Mouse (Mus musculus) heart, embryonic 16.5 days (tissue): ENCODE measurements at regions not wholly inside any gene's neighbourhood (a gene's known extent, or its start where the extent isn't known, plus 50 kb on each side); places are given as distances from the start of the nearest gene placed in this dataset.
A peak's percentile ranks its signal among the peaks of the same experiment; 100 is the strongest.

Experiments
- ATAC-seq: fragments of 200-750 bp; cut with Nextera tagmentation; replicated peaks from 2 replicates; pipeline ENCODE4 v1.8.0; 2017; ENCODE audit warnings: moderate number of reproducible peaks; ENCODE audit not compliant: insufficient read depth, low FRiP score; ENCODE audit errors: extremely low read depth
- H3K27ac ChIP-seq: fragments of 300-500 bp; sonication (generic); 2 replicates; pipeline ENCODE4 v1.5.1; 2014; ENCODE audit warnings: mild to moderate bottlenecking, low read length, control low read depth, moderate library complexity
- H3K27me3 ChIP-seq: fragments of 300-500 bp; sonication (generic); 2 replicates; pipeline ENCODE4 v1.6.1; 2014; ENCODE audit warnings: low read length, mixed read lengths; ENCODE audit not compliant: control insufficient read depth, insufficient read depth
- H3K36me3 ChIP-seq: fragments of 300-500 bp; sonication (generic); 2 replicates; pipeline ENCODE4 v1.6.1; 2014; ENCODE audit not compliant: control insufficient read depth, insufficient read depth
- H3K4me1 ChIP-seq: fragments of 300-500 bp; sonication (generic); 2 replicates; pipeline ENCODE4 v1.6.1; 2014; ENCODE audit warnings: low read length, mixed read lengths; ENCODE audit not compliant: control insufficient read depth, insufficient read depth
- H3K4me2 ChIP-seq: fragments of 300-500 bp; sonication (generic); 2 replicates; pipeline ENCODE4 v1.6.1; 2014; ENCODE audit warnings: low read depth, mild to moderate bottlenecking, control low read depth, low read length
- H3K4me3 ChIP-seq: fragments of 300-500 bp; sonication (generic); 2 replicates; pipeline ENCODE4 v1.5.1; 2014; ENCODE audit warnings: mild to moderate bottlenecking, control low read depth, low read length
- H3K9ac ChIP-seq: fragments of 300-500 bp; sonication (generic); 2 replicates; pipeline ENCODE4 v1.6.1; 2014; ENCODE audit warnings: low read length, control low read depth
- H3K9me3 ChIP-seq: fragments of 300-500 bp; sonication (generic); replicated peaks from 2 replicates; pipeline ENCODE4 v1.6.1; 2016; ENCODE audit warnings: low read length; ENCODE audit not compliant: control insufficient read depth
- WGBS: fragments of 180-500 bp; shearing (Covaris S2); extraction: QIAGEN DNeasy Blood & Tissue Kit; methylation state at CpG from one replicate; pipeline ENCODE4 v1.1.7; 2014; 5-methylcytosine and 5-hydroxymethylcytosine counted together

DNA sequence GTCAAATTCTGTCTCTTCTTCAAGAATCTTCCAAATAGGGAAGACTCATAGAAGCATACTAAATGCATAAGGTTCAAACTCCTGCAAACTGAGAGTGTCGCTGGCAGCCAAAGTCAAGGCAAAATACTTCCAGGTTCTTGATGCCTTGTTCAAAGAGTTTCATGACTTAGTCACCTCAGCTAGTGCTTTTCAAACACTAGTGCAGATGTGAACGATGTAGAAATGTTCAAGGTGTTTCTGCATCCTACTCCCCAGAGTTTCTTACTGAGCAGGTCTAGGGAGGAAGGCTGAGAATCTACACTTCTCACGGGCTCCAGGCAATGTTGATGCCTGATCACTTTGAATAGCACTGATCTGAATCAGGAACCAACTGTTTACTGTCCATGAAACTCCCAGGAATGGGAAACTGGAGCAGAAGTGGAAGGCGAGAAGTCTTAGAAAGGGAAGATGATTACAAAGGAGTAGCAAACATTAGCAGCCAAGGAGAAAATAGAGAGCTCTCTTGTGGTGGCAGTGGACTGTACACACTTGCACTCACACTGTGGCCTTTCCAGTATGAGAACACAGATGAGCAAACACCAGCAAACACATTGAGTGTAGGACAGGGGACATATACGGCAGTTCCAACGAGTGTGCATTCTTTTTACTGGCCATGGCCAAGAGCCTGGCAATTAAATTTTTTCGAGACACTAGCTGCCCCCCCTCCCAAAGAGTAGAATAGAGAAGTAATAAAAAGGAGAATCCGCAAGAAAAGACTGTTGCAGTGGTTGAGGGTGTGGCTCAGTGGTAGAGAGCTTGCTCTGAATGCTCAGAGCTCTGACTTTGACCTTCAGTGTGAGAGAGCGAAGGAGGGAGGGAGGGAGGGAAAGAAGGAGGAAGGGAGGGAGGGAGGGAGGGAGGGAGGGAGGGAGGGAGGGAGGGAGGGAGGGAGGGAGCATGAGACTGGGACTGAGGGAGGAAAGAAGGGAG, 247.4 kb upstream of the Fn1 start:
- no peak for ATAC-seq
- Histone ChIP-seq H3K27me3 (no peaks in the 10 kb centered on the region), H3K36me3 (no peaks in the 10 kb centered on the region), H3K4me2 (no peak overlapping the region), H3K9me3 (no peaks in the 10 kb centered on the region), H3K4me1 (peaks cover 13% of the 10 kb centered on the region), H3K27ac (no peak overlapping the region), H3K9ac (no peak overlapping the region), H3K4me3 (no peak overlapping the region)
- 81% methylated on average over 8 of the region's 9 CpGs for WGBS

DNA sequence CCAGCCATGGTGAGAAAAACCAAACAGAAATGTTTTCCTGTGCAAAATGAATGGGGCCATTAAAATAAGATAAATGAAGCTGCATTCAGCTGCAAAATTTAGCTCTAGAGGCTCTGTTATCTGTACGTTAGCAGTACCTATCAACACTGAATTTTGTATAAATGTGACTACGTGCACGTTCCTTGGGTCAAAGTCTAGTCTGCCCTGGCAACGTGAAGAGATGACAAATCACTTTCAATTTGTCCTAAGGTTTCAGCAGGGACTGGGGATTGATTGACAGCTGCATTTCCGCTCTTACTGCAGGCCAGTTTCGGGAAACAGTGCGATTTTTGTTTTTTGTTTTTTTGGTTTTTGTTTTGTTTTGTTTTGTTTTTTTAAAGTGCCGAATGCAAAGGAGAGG, 246.1 kb upstream of the Fn1 start:
- no peak for ATAC-seq
- no peaks in the 10 kb centered on the region for H3K36me3 ChIP-seq
- 60% methylated on average over 8 of the region's 8 CpGs for WGBS

DNA sequence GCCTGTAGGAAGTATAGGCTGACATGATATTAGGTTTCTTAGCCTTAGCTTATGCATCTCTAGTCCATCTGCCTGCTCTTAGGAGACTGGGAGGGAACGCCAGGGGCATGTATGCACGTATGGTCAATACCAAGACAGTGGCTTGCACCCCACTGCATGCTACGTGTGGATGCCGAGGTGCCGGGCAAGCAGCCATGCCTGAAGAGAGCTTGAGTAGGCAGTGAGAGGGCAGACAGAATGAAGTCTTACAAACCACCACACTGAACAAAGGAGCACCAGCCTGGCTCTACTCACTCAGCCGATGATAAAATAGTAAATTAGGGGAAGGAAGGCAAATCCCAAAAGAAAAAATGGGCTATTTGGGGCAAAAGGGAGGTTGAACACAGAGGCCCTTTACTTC, 245.2 kb upstream of the Fn1 start:
- Histone ChIP-seq H3K9me3 (no peaks in the 10 kb centered on the region), H3K4me2 (no peak overlapping the region), H3K9ac (no peak overlapping the region), H3K4me1 (peaks cover 18% of the 10 kb centered on the region), H3K4me3 (no peak overlapping the region), H3K36me3 (no peaks in the 10 kb centered on the region), H3K27ac (no peak overlapping the region), H3K27me3 (no peaks in the 10 kb centered on the region)
- WGBS: 69% methylated on average over 6 of the region's 6 CpGs
- ATAC-seq: no peak

More for the DNA sequence above, 246.1 kb upstream of the Fn1 start:
- H3K27ac ChIP-seq: no peak overlapping the region
- no peaks in the 10 kb centered on the region for H3K27me3 ChIP-seq
- no peaks in the 10 kb centered on the region for H3K9me3 ChIP-seq
- peaks cover 13% of the 10 kb centered on the region for H3K4me1 ChIP-seq
- H3K4me3 ChIP-seq: no peak overlapping the region
- H3K9ac ChIP-seq: no peak overlapping the region
- H3K4me2 ChIP-seq: no peak overlapping the region

DNA sequence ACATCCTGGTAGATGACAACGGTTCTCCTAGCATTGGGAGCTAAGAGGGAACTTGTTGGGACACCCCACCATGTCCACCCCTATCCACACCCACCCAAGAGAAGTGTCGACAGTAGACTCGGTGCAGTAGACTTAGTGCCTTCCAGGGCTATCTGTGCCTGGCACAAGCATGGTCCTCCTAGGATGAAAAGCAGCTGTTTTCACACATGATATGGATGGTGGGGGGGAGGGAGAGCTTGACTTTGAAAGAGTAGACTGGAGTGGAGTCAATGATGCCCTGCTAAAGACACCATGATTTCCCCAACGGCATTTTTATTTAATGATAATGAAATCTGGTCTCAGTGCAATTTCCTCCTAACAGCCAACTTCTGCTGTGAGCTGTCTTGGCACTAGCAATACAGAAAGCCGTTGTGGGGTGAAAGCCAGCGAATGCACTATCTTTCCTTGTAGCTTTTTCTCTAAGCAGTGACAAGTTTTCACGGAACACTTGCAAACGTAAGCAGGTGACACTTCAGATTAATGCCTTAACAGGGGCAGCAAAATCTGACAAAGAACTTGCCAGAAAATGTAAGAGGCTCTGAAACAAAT, 244.6 kb upstream of the Fn1 start:
- Histone ChIP-seq H3K4me1 (peaks cover 18% of the 10 kb centered on the region), H3K36me3 (no peaks in the 10 kb centered on the region), H3K9me3 (no peaks in the 10 kb centered on the region), H3K27me3 (no peaks in the 10 kb centered on the region), H3K4me2 (no peak overlapping the region), H3K27ac (no peak overlapping the region; the same call in 1 of the 2 replicates), H3K9ac (no peak overlapping the region), H3K4me3 (no peak overlapping the region)
- ATAC-seq: peak; percentile 25; the same call in 1 of the 2 replicates
- 32% methylated on average over 8 of the region's 8 CpGs for WGBS

DNA sequence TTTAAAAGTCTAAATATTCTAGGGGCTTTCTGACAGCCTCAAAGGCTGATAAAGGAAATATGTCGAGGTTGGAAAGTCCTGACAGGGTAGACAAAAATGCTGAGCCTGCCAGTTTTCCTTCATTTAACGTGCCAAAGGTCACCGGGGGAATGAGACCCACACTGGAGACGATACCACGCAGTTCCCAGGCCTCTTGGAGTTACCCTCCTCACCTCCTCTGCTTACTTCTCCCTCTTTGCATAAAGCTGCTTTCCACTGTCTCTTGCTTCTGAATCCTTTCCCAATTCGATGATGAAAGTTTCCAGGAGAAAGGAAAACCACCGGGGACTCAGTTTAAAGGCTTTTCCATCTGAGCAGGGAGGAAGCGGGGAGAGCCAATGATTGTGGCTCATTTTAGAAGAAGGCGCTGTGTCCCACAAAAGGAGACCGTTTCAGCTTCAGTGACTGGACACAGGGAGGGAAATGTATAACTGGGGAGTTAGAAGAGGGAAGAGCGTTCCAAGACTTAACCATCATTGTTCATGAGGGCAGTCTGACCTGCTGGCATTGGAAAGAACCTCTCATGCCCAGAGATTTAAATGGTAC, 243.2 kb upstream of the Fn1 start:
- H3K27ac ChIP-seq: 0 out of 2 replicates have a peak overlapping the region, but pooled peaks have one; percentile 16
- H3K9ac ChIP-seq: no peak overlapping the region
- no peak overlapping the region for H3K4me3 ChIP-seq
- no peaks in the 10 kb centered on the region for H3K27me3 ChIP-seq
- H3K36me3 ChIP-seq: no peaks in the 10 kb centered on the region
- no peak overlapping the region for H3K4me2 ChIP-seq
- ATAC-seq: no peak
- 64% methylated on average over 11 of the region's 11 CpGs for WGBS
- H3K4me1 ChIP-seq: peaks cover 18% of the 10 kb centered on the region
- no peaks in the 10 kb centered on the region for H3K9me3 ChIP-seq

DNA sequence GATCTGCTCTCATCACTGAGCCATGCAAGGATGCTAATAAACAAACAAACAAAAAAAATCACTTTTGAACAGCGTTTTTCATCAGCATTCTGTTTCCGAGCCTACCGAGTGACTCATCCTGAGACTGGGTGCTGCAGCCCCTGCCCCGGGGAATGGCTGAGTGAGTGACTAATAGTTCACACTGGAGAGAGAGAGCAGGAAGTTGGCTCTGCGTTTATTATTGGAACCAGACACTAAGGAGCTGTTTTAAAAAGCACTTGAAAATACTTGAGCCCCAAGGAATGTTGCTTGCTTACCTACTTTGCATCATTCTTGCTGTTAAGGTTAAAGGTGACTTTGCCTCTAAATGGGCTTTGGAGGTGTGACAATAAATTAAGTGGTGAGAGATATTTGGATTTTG, 240.6 kb upstream of the Fn1 start:
- Histone ChIP-seq H3K27me3 (no peaks in the 10 kb centered on the region), H3K4me3 (no peak overlapping the region), H3K4me2 (peak overlapping the region; percentile 35), H3K27ac (no peak overlapping the region), H3K9ac (no peak overlapping the region), H3K9me3 (no peaks in the 10 kb centered on the region), H3K4me1 (peaks cover 18% of the 10 kb centered on the region), H3K36me3 (no peaks in the 10 kb centered on the region)
- no peak for ATAC-seq
- 10% methylated on average over 5 of the region's 5 CpGs for WGBS

DNA sequence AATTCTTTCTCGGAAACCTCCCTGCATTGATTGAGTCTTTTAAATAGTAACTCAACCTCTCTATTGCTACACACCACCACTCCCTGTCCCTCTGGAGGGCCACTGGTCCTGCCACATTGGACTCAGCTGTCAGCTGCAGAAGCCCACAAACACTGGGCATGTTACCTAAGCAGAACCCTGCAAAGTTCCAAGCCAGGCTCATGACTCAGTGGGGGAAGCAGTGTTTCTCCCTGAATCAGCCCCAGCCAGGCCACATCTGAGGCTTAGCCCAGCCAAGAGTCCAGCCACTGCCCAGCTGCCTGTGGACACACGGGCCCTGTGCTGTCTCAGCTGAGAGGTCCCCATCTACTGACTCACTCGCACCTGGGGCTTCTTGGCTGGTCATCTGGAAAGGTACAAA, 234.8 kb upstream of the Fn1 start:
- Histone ChIP-seq H3K27ac (no peak overlapping the region), H3K4me3 (no peak overlapping the region), H3K4me2 (no peak overlapping the region), H3K36me3 (no peaks in the 10 kb centered on the region), H3K9ac (no peak overlapping the region), H3K4me1 (no peaks in the 10 kb centered on the region), H3K27me3 (no peaks in the 10 kb centered on the region), H3K9me3 (no peaks in the 10 kb centered on the region)
- ATAC-seq: no peak
- WGBS: 90% methylated on average over 3 of the region's 3 CpGs

DNA sequence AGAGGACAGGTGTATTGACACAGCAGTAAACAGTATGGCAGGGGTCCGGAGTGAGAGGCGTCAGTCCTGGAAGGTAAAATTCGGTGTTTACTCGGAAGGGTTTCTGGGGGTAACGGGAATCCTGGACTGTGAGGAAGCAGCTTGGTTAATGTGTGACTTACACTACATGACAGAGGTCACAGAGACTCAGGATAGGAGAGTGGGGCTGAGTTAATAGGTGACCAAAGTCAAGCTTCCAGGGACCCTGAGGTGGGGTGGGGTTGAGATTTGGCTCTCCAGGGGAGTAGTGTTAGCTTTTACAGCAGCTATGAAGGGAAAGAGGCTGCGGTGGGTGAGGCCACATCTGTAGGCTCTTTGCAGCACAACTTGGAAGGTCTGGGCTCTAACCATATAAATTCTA, 233.9 kb upstream of the Fn1 start:
- no peak for ATAC-seq
- WGBS: 90% methylated on average over 6 of the region's 6 CpGs
- Histone ChIP-seq H3K4me2 (no peak overlapping the region), H3K36me3 (no peaks in the 10 kb centered on the region), H3K4me1 (no peaks in the 10 kb centered on the region), H3K9me3 (no peaks in the 10 kb centered on the region), H3K9ac (no peak overlapping the region), H3K27me3 (no peaks in the 10 kb centered on the region), H3K4me3 (no peak overlapping the region), H3K27ac (no peak overlapping the region)

DNA sequence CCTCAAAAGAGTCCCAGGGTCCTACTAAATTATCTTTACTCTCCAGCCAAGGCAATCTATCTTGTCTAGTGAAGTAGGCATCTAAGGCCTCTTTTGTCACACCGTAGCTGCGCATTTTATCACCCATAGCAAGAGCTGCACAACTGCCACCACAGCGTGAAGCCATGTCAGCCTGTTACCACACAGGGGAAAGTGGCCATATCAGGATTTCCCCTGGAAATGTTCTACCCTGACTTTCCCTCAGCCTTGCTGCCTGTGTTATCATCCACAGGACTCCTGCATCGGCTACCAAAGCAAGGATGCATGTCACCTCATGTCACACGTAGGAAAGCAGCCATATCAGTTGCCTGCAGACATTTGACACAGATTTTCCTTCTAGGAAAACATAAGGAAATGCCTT, 233.2 kb upstream of the Fn1 start:
- H3K4me2 ChIP-seq: no peak overlapping the region
- no peak for ATAC-seq
- 39% methylated on average over 5 of the region's 5 CpGs for WGBS
- H3K4me3 ChIP-seq: no peak overlapping the region
- no peak overlapping the region for H3K27ac ChIP-seq
- no peak overlapping the region for H3K9ac ChIP-seq
- H3K36me3 ChIP-seq: no peaks in the 10 kb centered on the region
- no peaks in the 10 kb centered on the region for H3K4me1 ChIP-seq
- no peaks in the 10 kb centered on the region for H3K27me3 ChIP-seq
- H3K9me3 ChIP-seq: no peaks in the 10 kb centered on the region
